ENCODE assay signal across 8 mouse cellular contexts in the genomic region with DNA sequence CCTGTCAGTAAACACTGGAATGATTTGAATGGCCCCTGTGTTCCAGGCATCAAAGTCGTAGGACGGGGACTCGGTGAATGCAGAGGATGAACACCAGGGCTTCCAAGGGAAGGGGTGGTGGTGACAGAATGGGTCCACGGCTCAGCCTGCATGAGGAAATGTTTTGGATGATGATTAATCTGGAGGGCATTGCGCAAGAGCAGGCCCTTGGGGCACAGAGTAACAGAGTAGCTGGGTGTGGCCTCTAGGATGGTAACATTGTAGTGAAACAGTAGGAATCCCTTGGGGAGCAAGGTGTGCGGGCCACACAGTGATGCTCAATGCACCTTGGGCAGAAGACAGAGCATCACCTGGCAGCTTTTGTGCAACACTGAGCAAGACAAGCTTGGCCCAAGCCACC.
DNase-seq lines count a peak whose midpoint lies in the region; ATAC-seq lines count a peak whose summit lies in the region.

No protein-coding gene starts in this region.

- H3K27me3 ChIP-seq in liver, embryonic 11.5 days (replicated peaks; ENCODE audit: control insufficient read depth, insufficient read depth, low read length) = no peaks in the 10 kb centered on the region

- H3K4me2 ChIP-seq in liver, embryonic 11.5 days = no peak overlapping the region

- no peak overlapping the region for H3K9ac ChIP-seq in liver, embryonic 11.5 days (ENCODE audit: low read depth, low read length)

- no peaks in the 10 kb centered on the region for H3K9me3 ChIP-seq in liver, embryonic 11.5 days (ENCODE audit: control insufficient read depth, low read length)

- H3K4me3 ChIP-seq in liver, embryonic 11.5 days (ENCODE audit: low read depth, low read length) = no peak overlapping the region

- peak; percentile 59 for DNase-seq in gastrocnemius, adult 18-20 months (ENCODE audit: low spot score)
- DNase-seq in gastrocnemius, postnatal 10 days = no peak
- DNase-seq in urinary bladder, postnatal 25 days (ENCODE audit: low spot score) = peak; percentile 26
- DNase-seq in urinary bladder, postnatal 4 days (ENCODE audit: low spot score in 2 of 2) = no peak
- no peak for DNase-seq in liver, embryonic 11.5 days (ENCODE audit: low spot score)
- DNase-seq in urinary bladder, postnatal 36 days (ENCODE audit: low spot score in 2 of 2) = peak; percentile 36 to 51
- DNase-seq in left cerebral cortex, adult 8-10 months (ENCODE audit: low spot score in 2 of 2) = no peak
- no peak for DNase-seq in spleen, adult 12 weeks (ENCODE audit: low spot score)

- no peaks in the 10 kb centered on the region for H3K36me3 ChIP-seq in liver, embryonic 11.5 days (ENCODE audit: control insufficient read depth, insufficient read depth, low read length)

- H3K27ac ChIP-seq in liver, embryonic 11.5 days (ENCODE audit: low read depth, low read length) = no peak overlapping the region

- ATAC-seq in liver, embryonic 11.5 days (replicated peaks; ENCODE audit: low FRiP score) = peak; percentile 43; the same call in 1 of the 2 replicates

- 65% methylated on average over 6 of the region's 6 CpGs for WGBS in liver, embryonic 11.5 days

- H3K4me1 ChIP-seq in liver, embryonic 11.5 days (replicated peaks; ENCODE audit: control insufficient read depth, insufficient read depth, low read length) = no peaks in the 10 kb centered on the region

Comparison
In these comparisons a context has a peak if more than half of its experiments do, and no peak if none do; other contexts are left out.
1. DNase-seq: peak in gastrocnemius, adult 18-20 months (single experiment), urinary bladder, postnatal 25 days (single experiment) and urinary bladder, postnatal 36 days (2 of 2); none in gastrocnemius, postnatal 10 days (single experiment), urinary bladder, postnatal 4 days (0 of 2), liver, embryonic 11.5 days (single experiment), left cerebral cortex, adult 8-10 months (0 of 2) and spleen, adult 12 weeks (single experiment).